Mouse (Mus musculus) c-Kit-positive CD71-positive TER-119-negative erythroid progenitor cells, embryonic 14.5 days (primary cell): ENCODE data around the gene Ackr3.

Experiments used
- DNase-seq: peaks from one replicate; pipeline ENCODE4 v3.0.0-alpha.2; 2013; ENCODE audit warnings: low read depth

Gene Ackr3

DNA sequence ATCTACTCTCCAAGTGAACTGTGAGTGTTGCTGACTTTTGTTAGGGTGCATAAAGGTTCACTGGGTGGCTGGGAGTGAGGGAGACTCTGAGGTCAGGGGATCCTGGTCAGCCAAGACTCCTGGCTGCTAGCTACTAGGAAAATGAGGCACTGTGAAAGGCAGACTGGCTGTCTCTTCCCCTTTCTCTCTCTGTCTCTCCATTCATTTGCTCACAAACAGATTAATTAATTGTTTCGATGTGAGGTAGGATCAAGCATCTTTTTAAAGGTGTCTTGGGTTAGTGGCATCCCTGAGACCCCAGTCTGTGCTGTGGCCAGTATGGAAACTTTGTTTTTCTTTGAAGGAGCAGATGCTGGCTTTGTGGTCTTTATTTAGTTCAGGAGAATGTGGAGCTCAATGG, 1.0 kb downstream of the Ackr3 start:
- DNase-seq = no peak

DNA sequence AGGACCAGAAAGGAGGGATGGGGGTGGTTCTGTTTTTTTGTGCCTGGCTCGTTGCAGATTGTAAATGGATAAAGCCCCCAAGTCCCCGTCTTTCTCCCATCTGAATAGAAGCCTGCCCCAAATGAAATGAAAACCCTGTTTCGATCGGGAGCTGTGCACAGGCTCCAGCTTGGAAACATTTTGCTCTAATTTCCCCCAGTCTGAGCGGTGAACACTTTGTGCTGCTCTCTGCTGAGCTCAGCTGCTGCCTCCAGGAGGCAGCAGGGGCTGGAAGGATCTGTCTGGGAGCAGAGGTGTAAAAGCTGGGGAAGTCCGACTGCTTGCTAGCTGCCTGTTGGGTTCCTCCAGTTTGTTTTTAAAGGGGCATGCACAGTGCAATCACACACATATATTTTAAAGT, 1.4 kb downstream of the Ackr3 start:
- no peak for DNase-seq

DNA sequence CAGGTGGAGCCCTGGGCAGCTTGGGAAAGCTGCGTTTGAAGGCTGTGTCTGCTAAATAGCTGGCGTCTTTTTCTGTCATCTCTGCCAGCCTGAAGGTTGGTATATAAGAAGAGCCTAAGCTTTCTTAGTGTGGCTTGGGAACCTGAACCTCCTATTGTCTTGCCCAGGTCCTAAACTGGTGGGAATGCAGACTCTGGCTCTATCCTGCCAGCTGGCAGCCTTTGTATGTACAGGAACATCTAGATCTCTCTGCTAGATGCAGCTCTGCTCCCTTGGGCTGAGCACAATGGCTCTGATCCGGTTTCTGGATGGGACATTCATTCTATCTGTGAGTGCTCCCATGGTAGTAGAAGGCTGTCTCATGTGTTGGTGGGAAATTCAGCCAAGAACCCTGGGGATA, 2.9 kb downstream of the Ackr3 start:
- no peak for DNase-seq

- no peak for DNase-seq
Measured at GRCm38 (mm10) chr1:90207279-90207678, 3.5 kb downstream of the Ackr3 start.

GRCm38 (mm10) chr1:90207739-90208502, 4.1 kb downstream of the Ackr3 start:
- DNase-seq = no peak

DNA sequence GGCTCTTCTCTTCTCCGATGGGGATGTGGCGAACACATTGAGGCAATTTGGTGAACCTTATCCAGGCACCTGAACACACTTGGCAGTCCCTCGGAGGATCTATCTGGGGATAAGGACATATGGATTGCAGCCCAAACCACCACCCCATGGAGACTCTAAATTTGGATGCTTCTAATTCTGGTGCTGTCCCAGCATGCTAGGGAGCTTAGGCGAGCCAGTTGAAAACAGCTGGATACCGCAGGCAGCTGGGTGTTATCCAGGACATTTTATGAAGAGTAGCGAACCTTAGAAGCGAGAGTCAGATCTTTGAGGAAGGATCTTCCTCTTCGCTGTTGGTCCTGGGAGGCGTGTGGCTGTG, 4.7 kb downstream of the Ackr3 start:
- DNase-seq = no peak

GRCm38 (mm10) chr1:90209069-90209468, 5.3 kb downstream of the Ackr3 start:
- no peak for DNase-seq

DNA sequence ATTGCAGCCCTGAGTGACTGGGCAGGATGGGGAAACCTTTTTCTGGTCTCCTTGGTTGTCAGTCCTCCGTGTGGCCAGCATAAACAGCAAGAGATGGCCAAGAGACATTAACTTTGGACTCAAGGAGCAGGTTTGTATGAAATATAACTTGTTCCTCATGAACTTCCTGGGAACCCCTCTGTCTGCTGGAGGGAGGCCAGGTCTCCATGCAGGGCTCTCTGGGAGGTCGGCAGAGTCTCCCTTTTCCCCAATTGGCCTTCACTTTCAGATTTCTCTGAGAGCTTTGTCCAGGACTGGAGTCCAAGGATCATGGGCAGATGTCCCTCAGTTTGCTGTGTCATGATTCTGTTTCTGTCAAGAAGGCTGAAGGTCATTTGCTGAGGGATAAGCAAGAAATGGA, 6.0 kb downstream of the Ackr3 start:
- no peak for DNase-seq

- DNase-seq = no peak
Measured at GRCm38 (mm10) chr1:90210346-90210745, 6.6 kb downstream of the Ackr3 start.

DNA sequence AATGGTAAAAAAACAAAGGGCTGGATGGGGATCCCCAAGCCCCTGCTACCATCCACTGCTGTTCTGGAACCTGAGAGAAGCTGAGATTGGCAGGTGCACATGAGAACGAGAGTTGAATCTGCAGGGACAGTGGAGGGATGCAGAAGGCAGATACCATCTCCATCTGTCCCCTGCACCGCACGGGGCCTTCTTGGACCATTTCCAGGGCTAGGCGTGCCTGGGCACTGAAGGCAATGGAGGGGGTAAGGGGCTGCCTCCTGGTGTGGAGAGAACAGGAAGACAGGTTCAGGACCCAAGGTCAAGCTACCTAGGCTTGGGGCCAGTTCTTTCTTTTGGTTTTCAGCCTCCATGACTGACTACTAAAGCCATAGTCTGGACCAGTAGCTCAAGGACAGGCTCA, 7.0 kb downstream of the Ackr3 start:
- no peak for DNase-seq

DNA sequence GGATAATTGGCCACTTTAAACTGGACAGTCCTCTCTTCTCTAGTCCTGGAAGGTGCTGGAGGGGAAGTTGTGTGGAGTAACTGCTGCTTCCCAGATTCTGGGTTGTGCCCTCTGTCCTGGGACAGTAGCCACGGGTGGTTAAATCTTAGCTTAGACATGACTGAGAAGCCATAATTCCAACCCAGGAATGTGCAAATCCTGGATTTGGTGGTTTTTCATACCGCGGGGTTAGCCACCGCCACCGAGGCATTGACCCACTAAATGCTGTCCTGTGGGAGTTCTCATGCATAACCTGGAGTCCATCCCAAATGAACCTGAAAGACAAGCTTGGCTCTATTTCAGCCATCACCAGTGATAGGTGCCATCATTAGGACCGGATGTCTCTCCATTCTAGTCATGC, 8.6 kb downstream of the Ackr3 start:
- no peak for DNase-seq

- no peak for DNase-seq
Measured at GRCm38 (mm10) chr1:90212901-90213300, 9.1 kb downstream of the Ackr3 start.

GRCm38 (mm10) chr1:90214021-90214420, 10.2 kb downstream of the Ackr3 start:
- no peak for DNase-seq

DNA sequence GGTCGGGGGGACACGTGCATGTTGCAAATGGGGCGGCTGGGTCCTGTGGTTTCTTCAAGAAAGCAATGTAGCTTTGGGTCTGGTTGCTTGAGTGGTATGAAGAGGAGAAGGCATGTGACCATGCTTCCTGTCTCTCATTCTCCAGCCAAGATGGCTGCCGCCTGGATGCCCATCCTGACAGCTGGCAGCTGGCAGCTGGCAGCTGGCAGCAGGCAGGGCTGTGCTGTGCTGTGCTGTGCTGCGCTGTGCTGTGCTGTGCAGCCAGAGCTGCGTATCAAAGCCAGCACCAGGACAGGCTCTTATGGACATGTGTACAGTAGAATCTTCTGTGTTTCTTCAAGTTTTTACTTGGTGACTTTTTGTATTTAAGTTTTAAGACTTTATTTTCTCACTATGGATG, 11.1 kb downstream of the Ackr3 start:
- DNase-seq = no peak

DNA sequence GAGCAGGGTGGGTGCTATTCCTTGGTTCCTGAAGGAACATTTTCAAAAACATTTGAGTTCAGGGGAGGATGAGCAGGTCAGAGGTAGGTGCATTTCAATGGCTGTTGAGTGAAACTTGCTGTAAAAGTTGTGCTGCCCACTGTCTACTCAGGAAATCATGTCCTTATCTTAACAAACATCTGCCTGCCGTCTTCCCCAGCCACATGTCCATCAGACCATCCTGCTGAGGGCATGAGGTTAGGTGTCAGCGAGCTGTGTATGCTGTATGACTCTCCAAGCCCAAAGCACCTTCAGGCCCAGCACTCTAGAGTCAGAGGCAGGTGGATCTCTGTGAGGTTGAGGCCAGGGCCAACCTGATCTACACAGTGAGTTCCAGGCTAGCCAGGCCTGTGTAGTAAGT, 12.1 kb downstream of the Ackr3 start:
- DNase-seq = no peak

- no peak for DNase-seq
Measured at GRCm38 (mm10) chr1:90216395-90216794, 12.6 kb downstream of the Ackr3 start.

DNA sequence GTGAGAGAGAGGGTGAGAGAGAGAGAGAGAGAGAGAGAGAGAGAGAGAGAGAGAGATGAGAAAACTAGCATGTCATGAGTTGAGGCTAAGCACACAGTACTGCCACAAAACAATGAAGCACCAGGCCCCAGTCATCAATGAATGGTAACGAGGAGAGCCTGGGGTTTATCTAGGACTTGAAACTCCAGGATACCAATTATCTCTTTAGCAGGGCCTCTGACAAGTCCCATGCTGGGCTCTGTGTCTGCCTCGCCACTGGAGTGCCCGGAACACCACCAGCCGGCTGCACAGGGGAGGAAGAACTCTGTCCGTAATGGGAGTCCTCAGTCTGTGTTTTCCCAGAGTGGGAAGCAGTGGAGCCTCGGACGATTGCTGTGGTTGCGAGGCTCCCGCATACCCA, 16.5 kb downstream of the Ackr3 start:
- no peak for DNase-seq

DNA sequence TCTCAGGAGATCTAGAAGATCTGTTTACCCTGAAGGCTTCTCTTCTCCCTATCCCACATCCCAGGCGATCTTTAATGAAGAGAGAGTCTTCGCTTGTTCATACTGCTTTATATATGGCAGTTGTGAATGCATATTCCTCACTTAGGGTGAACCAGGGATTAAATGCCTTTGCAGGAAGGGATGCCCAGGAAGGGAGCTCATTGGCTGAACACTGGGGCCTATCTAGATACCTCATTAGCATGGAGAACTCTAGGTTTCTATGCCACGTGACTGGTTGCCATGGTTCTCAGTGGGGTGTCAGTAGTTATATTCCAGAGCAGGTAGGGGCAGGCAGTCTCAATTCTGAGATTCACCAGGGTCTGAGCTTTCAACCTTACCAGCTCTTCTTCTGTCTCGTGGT, 17.1 kb downstream of the Ackr3 start:
- DNase-seq = no peak

DNA sequence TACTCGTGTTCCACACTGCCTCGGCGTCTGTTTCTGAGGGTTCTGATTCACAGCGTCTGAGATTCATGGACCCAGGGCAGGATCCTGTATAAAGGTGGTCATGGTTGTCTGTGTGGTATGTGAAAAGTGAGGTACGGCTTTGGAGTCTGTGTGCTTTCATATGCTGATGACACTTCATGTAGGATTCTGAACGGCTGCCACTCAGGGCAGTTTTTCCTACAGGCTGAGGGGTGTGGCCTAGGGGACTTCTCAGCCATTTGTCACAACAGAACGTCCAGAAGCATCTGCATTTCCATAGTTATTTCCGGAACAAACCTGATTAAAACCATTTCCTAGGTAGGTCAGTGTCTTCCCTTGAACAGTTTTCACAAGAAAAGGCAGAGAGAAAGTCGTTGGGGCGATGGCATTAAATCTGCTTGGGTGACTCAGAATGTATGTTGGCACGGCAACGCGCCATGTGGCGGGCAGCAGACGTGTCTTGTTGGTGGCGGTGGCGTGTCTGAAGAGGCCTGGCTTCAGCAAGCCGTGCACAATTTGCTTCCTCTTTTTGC, 18.1 kb downstream of the Ackr3 start:
- DNase-seq = no peak

DNA sequence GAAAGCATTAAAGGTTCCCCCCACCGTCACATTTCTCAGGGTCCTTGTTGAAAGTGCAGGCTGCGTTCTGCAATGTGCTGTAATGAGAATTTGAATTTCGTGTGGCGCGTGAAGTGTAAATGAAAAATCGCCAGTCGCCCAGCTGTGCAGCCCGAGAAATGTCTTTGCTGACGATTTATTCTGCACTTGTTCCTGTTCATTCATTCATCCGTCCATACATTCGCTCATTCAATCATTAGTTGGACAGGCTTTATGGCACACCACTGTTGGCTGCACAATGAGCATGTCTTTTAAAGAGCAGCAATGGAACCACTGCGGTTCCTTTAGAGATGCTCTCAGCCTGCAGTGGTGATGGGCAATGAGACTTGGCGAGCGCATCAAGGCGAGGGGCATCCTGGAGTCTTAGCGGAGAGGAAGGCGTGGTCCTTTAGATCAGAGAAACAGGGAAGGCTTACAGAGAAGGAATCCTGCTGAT, 18.7 kb downstream of the Ackr3 start:
- DNase-seq = no peak

DNA sequence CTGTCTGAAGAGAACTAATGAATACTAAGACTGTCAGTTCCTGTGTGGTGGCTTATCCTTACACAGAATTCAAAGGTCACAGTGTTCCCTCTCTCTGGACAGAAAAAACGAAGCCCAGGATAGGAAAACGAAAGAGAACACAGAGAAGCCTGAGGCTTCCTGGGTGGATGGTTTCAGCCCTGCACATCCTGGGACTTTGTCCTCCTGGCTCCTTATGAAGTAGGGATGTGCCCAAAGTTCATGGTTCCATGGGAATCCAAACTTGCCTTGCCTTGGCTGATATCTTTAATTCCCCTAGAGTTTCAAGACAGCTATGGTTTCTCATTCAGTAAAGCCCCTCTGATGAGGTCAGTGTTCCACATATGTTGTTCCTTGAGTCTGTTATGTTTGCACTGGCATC, 19.2 kb downstream of the Ackr3 start:
- DNase-seq = no peak

- DNase-seq = no peak
Measured at GRCm38 (mm10) chr1:90225603-90226254, 21.9 kb downstream of the Ackr3 start.

- no peak for DNase-seq
Measured at GRCm38 (mm10) chr1:90227684-90228322, 24.0 kb downstream of the Ackr3 start.
